Mouse (Mus musculus): ENCODE measurements around the gene Tcea2.

GRCm38 (mm10) chr2:181689466-181690160 lies 9.5 kb downstream of the Tcea2 start:
- TF ChIP-seq CTCF (IDR thresholded peaks at IDR 0.05; ENCODE audit: low read depth) (no peak), EP300 (IDR thresholded peaks at IDR 0.05; ENCODE audit: low read depth) (no peak)

Data from liver, postnatal 0 days (tissue).